Comparison of ENCODE assay signal across 19 mouse cellular contexts in genomic region chr2:132939056-132939455, GRCm38 (mm10). TPM values are rescaled to one million over a fixed set of nuclear protein-coding genes. Genes with fewer than 3 reads are reported as not detected.
DNase-seq lines count a peak whose midpoint lies in the region; ATAC-seq and TF ChIP-seq lines count a peak whose summit lies in the region.
"Had no signal": no experiment of that assay in that cellular context is flagged by ENCODE, and none has a peak within 500 bp of the region (broad histone marks: within the 10 kb centered on the region; RNA-seq: fewer than 3 reads in every experiment).

No protein-coding gene starts in this region.

- H3K27me3 ChIP-seq in intestine, embryonic 15.5 days (replicated peaks): 0 out of 2 replicates have a peak, but pooled peaks cover 3% of the 10 kb centered on the region
- peaks cover 11% of the 10 kb centered on the region for H3K27me3 ChIP-seq in kidney, embryonic 16.5 days (ENCODE audit: insufficient read depth, low read length)
- no peaks in the 10 kb centered on the region for H3K27me3 ChIP-seq in small intestine, adult 2 months (ENCODE audit: control insufficient read depth, insufficient read depth, low read length)

- TF ChIP-seq POLR2A in small intestine, adult 2 months (IDR thresholded peaks at IDR 0.05; ENCODE audit: low read depth, low read length): peak; percentile 51; the same call in 1 of the 2 replicates

- H3K36me3 ChIP-seq in intestine, embryonic 15.5 days: 0 out of 2 replicates have a peak, but pooled peaks cover 3% of the 10 kb centered on the region
- H3K36me3 ChIP-seq in kidney, embryonic 16.5 days (ENCODE audit: insufficient read depth, low read length): no peaks in the 10 kb centered on the region
- peaks cover 22% of the 10 kb centered on the region for H3K36me3 ChIP-seq in small intestine, adult 2 months (ENCODE audit: control insufficient read depth, insufficient read depth, low read length)
- H3K36me3 ChIP-seq: heart, embryonic 12.5 days; liver, embryonic 15.5 days; neural tube, embryonic 13.5 days had no signal

- TF ChIP-seq CTCF in small intestine, adult 2 months (IDR thresholded peaks at IDR 0.05; ENCODE audit: extremely low read depth, insufficient read length, insufficient replicate concordance, low read depth, low read length): no peak

- peak; percentile 92 for ATAC-seq in intestine, embryonic 15.5 days
- ATAC-seq in kidney, embryonic 16.5 days (ENCODE audit: low FRiP score, low TSS enrichment): peak; percentile 59; the same call in 1 of the 2 replicates
- ATAC-seq: CD4-positive, CD25-positive, alpha-beta regulatory T cell, adult 4 months; forebrain, embryonic 13.5 days; hindbrain, postnatal 0 days had no signal

- H3K4me1 ChIP-seq in intestine, embryonic 15.5 days (replicated peaks): no peaks in the 10 kb centered on the region
- no peaks in the 10 kb centered on the region for H3K4me1 ChIP-seq in kidney, embryonic 16.5 days (ENCODE audit: insufficient read depth, low read length)
- peaks cover 18% of the 10 kb centered on the region; the same call in 1 of the 2 replicates for H3K4me1 ChIP-seq in small intestine, adult 2 months (ENCODE audit: control insufficient read depth, insufficient read depth, insufficient read length, low read length)
- H3K4me1 ChIP-seq: heart, embryonic 12.5 days; liver, embryonic 15.5 days; neural tube, embryonic 13.5 days had no signal

- peak; percentile 11 for DNase-seq in R1 (ENCODE audit: low read depth, low spot score)
- DNase-seq in adrenal gland, postnatal 25 days: no peak
- DNase-seq in right cerebral cortex, postnatal 10 days (ENCODE audit: low spot score in 2 of 2): no peak
- no peak for DNase-seq in gastrocnemius, postnatal 10 days
- DNase-seq: adrenal gland, adult 2 months; cerebellum, adult 11 months; cerebellum, postnatal 25 days; heart, postnatal 4 days; thymus, adult 2 months had no signal

- WGBS in intestine, embryonic 15.5 days: 74% methylated on average over 14 of the region's 14 CpGs
- WGBS in kidney, embryonic 16.5 days: 65% methylated on average over 14 of the region's 14 CpGs
- WGBS in small intestine, adult 2 months: 35% methylated on average over 14 of the region's 14 CpGs

- peak overlapping the region; percentile 57 for H3K27ac ChIP-seq in intestine, embryonic 15.5 days
- H3K27ac ChIP-seq in kidney, embryonic 16.5 days (ENCODE audit: low read length): peak overlapping the region; percentile 68; the same call in 1 of the 2 replicates
- H3K27ac ChIP-seq in small intestine, adult 2 months (ENCODE audit: insufficient read depth, low read depth, low read length): peak overlapping the region; percentile 73
- H3K27ac ChIP-seq: forebrain, embryonic 13.5 days; hindbrain, postnatal 0 days; liver, embryonic 15.5 days; neural tube, embryonic 13.5 days had no signal

- no peak overlapping the region for H3K4me3 ChIP-seq in intestine, embryonic 15.5 days (replicated peaks)
- H3K4me3 ChIP-seq in kidney, embryonic 16.5 days (ENCODE audit: low read length): no peak overlapping the region
- H3K4me3 ChIP-seq in small intestine, adult 2 months (ENCODE audit: low read depth, low read length): peak overlapping the region; percentile 37
- H3K4me3 ChIP-seq: forebrain, embryonic 13.5 days; heart, embryonic 12.5 days; liver, embryonic 15.5 days; neural tube, embryonic 13.5 days had no signal

- no peak overlapping the region for H3K4me2 ChIP-seq in intestine, embryonic 15.5 days (replicated peaks)
- H3K4me2 ChIP-seq in kidney, embryonic 16.5 days (replicated peaks; ENCODE audit: low read depth, low read length): no peak overlapping the region
- H3K4me2 ChIP-seq: forebrain, embryonic 13.5 days; heart, embryonic 12.5 days; liver, embryonic 15.5 days; neural tube, embryonic 13.5 days had no signal

- H3K9ac ChIP-seq in intestine, embryonic 15.5 days: no peak overlapping the region
- H3K9ac ChIP-seq in kidney, embryonic 16.5 days (replicated peaks; ENCODE audit: low read length): no peak overlapping the region
- H3K9ac ChIP-seq: forebrain, embryonic 13.5 days; heart, embryonic 12.5 days; liver, embryonic 15.5 days; neural tube, embryonic 13.5 days had no signal

- H3K9me3 ChIP-seq in intestine, embryonic 15.5 days: no peaks in the 10 kb centered on the region
- no peaks in the 10 kb centered on the region for H3K9me3 ChIP-seq in kidney, embryonic 16.5 days (ENCODE audit: low read length)
- H3K9me3 ChIP-seq: forebrain, embryonic 13.5 days; heart, embryonic 12.5 days; liver, embryonic 15.5 days; neural tube, embryonic 13.5 days had no signal

RNA-seq across cellular contexts. Expression of gene Fermt1, which starts 6.7 kb away (rescaled TPM):
- 45.1 and 46.1 TPM in 2 replicates for polyA plus RNA-seq in intestine, embryonic 15.5 days (2015; fragmentation: Nextera tagmentation; extraction: Ambion mirVana)
- 13.7 and 15.8 TPM in 2 replicates for polyA plus RNA-seq in kidney, embryonic 16.5 days (2015; fragmentation: Nextera tagmentation; extraction: Ambion mirVana)
- polyA plus RNA-seq in small intestine, adult 2 months (2012; rRNA removed): 11.2 and 19.7 TPM in 2 replicates
- not detected in 2 replicates for total RNA-seq in adrenal gland, postnatal 25 days (2021)
- not detected for total RNA-seq in gastrocnemius, postnatal 10 days (2021)
- total RNA-seq: adrenal gland, adult 2 months; heart, postnatal 4 days; MEL had no signal
- polyA plus RNA-seq: adrenal gland, adult 2 months; forebrain, embryonic 13.5 days; heart, embryonic 12.5 days; liver, embryonic 15.5 days; neural tube, embryonic 13.5 days had no signal

RNA-seq across cellular contexts. Expression of gene Lrrn4, which starts 58.4 kb away (rescaled TPM):
- 9.8 and 10.9 TPM in 2 replicates for polyA plus RNA-seq in intestine, embryonic 15.5 days (2015; fragmentation: Nextera tagmentation; extraction: Ambion mirVana)
- 1.0 and 1.7 TPM in 2 replicates for polyA plus RNA-seq in kidney, embryonic 16.5 days (2015; fragmentation: Nextera tagmentation; extraction: Ambion mirVana)
- polyA plus RNA-seq in small intestine, adult 2 months (2012; rRNA removed): 0.74 and 4.0 TPM in 2 replicates
- 1.6 and 2.2 TPM in 2 replicates for total RNA-seq in adrenal gland, postnatal 25 days (2021)
- total RNA-seq in gastrocnemius, postnatal 10 days (2021): under 1 TPM; 0.07 to 0.09 TPM
- total RNA-seq: MEL had no signal
